Mouse (Mus musculus) C2C12 (cell line): ENCODE measurements around the gene Muc4. TPM values are rescaled to one million over a fixed set of nuclear protein-coding genes. Genes with fewer than 3 reads are reported as not detected.

Experiments
- H3K27me3 ChIP-seq: one replicate; pipeline ENCODE4 v1.6.1; 2011; ENCODE audit not compliant: control insufficient read depth, insufficient read depth, insufficient read length
- H3K36me3 ChIP-seq: one replicate; pipeline ENCODE4 v1.6.1; 2011; ENCODE audit not compliant: control insufficient read depth, insufficient read depth
- H3K4me3 ChIP-seq: one replicate; pipeline ENCODE4 v1.5.1; 2011; ENCODE audit warnings: mild to moderate bottlenecking, control low read depth; ENCODE audit not compliant: poor library complexity, insufficient read depth, severe bottlenecking
- H3K79me2 ChIP-seq: one replicate; pipeline ENCODE4 v1.6.1; 2011; ENCODE audit not compliant: control insufficient read depth, insufficient read depth
- H3K79me3 ChIP-seq: one replicate; pipeline ENCODE4 v1.6.1; 2011; ENCODE audit warnings: low read depth, control low read depth
- H3ac ChIP-seq: one replicate; pipeline ENCODE3; 2011; ENCODE audit warnings: low read depth; ENCODE audit not compliant: control insufficient read depth, insufficient read length
- CEBPB ChIP-seq: IDR thresholded peaks from one replicate; pipeline ENCODE4 v1.6.1; 2011; ENCODE audit warnings: low read depth, mild to moderate bottlenecking, control low read depth, moderate library complexity
- CTCF ChIP-seq: IDR thresholded peaks from one replicate; pipeline ENCODE4 v1.5.1; 2011; ENCODE audit not compliant: control insufficient read depth, insufficient read depth, insufficient read length
- FOSL1 ChIP-seq: IDR thresholded peaks from one replicate; pipeline ENCODE4 v1.8.0; 2011; ENCODE audit warnings: mild to moderate bottlenecking, low read length; ENCODE audit not compliant: poor library complexity, insufficient read depth, severe bottlenecking
- MAX ChIP-seq: IDR thresholded peaks from one replicate; pipeline ENCODE4 v1.6.1; 2011; ENCODE audit warnings: mild to moderate bottlenecking, control low read depth
- MYOD1 ChIP-seq: IDR thresholded peaks from one replicate; pipeline ENCODE4 v1.6.1; 2011; ENCODE audit warnings: low read depth; ENCODE audit not compliant: control insufficient read depth, insufficient read length
- MYOG ChIP-seq: IDR thresholded peaks from one replicate; pipeline ENCODE4 v1.6.1; 2011; ENCODE audit not compliant: control insufficient read depth, insufficient read length; ENCODE audit errors: extremely low read depth
- USF1 ChIP-seq: IDR thresholded peaks from one replicate; pipeline ENCODE4 v1.6.1; 2011; ENCODE audit warnings: low read depth, mild to moderate bottlenecking, control low read depth, moderate library complexity
- polyA plus RNA-seq: library from polyadenylated mRNA; unstranded; fragments of >200 nt; fragmentation: generic; extraction: Trizol; gene quantifications from one replicate; pipeline ENCODE4 v1.2.1, GENCODE M21; 2012; ENCODE audit warnings: missing spikeins

Muc4 gene
- polyA plus RNA-seq, 1 experiment, result 0.01 TPM

DNA sequence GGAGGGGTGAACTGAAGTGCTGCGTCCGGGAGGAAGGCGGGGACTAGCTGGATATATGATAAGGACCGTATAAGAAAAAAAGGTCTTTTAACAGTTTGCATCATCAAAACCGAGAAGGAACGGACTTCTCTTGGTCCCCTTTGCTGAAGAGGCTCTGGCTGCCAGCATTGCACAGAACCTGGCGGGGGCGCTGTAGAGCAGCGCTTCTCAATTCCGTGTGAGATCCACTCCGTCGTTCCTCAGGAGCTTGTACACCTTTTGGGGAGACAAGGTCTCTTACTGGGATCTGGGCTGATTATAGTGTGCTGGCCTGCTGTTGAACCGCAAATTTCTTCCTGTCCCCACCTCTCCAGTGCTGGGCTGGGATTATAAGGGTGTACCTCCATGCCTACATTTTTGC is 20.3 kb upstream of the Muc4 start:
- TF ChIP-seq MAX (no peak), CTCF (peak; percentile 18), FOSL1 (no peak)
- no peak overlapping the region for H3ac ChIP-seq
- H3K27me3 ChIP-seq, result no peaks in the 10 kb centered on the region

DNA sequence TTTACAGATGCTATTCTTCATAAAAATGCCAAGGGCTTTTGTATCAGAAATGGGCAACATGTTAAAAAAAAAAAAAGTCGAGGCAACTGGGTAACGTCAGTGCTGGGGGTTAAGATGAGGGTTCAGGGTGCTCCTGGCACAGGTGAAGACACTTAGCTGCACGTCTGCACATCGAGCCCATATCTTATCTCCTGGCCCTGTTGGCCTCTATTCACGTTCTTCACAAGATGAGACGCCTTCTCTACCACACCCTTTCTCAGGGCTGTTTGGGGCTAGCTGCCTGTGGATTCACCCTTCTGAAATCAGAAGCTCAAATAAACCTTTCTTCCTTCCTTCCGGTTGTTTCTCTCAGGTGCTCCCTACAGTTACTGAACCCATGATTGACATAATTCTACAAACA is 12.5 kb upstream of the Muc4 start:
- H3K79me3 ChIP-seq, result no peaks in the 10 kb centered on the region

More for the DNA sequence above, 20.3 kb upstream of the Muc4 start:
- Histone ChIP-seq H3K79me3 (no peaks in the 10 kb centered on the region), H3K4me3 (no peak overlapping the region), H3K36me3 (no peaks in the 10 kb centered on the region), H3K79me2 (no peaks in the 10 kb centered on the region)

GRCm38 (mm10) chr16:32723767-32724166 is 11.9 kb upstream of the Muc4 start:
- Histone ChIP-seq H3K79me3 (no peaks in the 10 kb centered on the region), H3K4me3 (no peak overlapping the region), H3ac (no peak overlapping the region), H3K36me3 (no peaks in the 10 kb centered on the region), H3K79me2 (no peaks in the 10 kb centered on the region), H3K27me3 (no peaks in the 10 kb centered on the region)
- no peak for TF ChIP-seq MYOD1
- no peak for TF ChIP-seq USF1
- no peak for TF ChIP-seq CEBPB
- TF ChIP-seq CTCF, result no peak
- TF ChIP-seq FOSL1, result no peak
- TF ChIP-seq MYOG, result no peak
- no peak for TF ChIP-seq MAX

More for the DNA sequence above, 12.5 kb upstream of the Muc4 start:
- Histone ChIP-seq H3K27me3 (no peaks in the 10 kb centered on the region), H3K79me2 (no peaks in the 10 kb centered on the region), H3K36me3 (no peaks in the 10 kb centered on the region), H3ac (no peak overlapping the region), H3K4me3 (no peak overlapping the region)
- TF ChIP-seq FOSL1 (no peak), CEBPB (no peak), USF1 (no peak), CTCF (no peak)

DNA sequence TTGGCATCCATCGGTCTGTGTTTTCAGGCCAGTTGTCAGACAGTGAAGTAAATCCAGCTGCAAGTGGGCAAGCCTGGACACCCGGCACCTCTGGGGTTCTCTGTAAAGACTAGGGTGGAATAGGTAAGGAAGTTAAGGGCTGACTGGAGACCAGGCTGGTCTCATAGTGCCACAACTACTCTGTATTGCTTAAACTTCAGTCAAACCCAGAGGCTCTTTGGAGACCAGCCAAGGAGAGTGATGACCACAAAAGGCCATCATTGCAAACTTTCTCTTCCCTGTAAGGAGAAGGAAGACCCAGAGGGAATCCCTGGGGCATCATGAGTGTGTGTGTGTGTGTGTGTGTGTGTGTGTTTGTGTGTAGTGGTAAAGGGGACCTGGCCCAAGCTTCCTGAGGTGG is 11.4 kb upstream of the Muc4 start:
- no peak overlapping the region for H3ac ChIP-seq
- no peaks in the 10 kb centered on the region for H3K79me2 ChIP-seq

DNA sequence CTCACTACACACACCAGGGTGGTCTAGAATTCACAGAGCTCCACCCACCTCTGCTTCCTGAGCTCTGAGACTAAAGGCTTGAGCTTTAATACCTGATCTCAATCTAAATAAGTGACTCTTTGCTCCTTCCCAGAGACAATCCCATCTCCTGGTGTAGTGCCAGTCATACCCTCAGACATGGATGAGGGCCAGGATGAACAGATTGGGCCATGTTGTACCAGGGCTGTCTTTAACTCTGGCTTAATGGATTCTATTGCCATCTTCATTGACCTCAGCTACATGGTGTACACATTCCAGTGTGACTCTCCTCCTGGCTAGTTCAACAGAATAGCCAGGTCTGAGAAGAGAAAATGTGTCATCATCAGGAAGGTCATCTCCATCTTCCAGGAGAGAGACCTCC is 9.2 kb upstream of the Muc4 start:
- no peaks in the 10 kb centered on the region for H3K27me3 ChIP-seq
- no peaks in the 10 kb centered on the region for H3K36me3 ChIP-seq
- H3K4me3 ChIP-seq, result no peak overlapping the region
- H3K79me3 ChIP-seq, result no peaks in the 10 kb centered on the region
- TF ChIP-seq USF1 (no peak), FOSL1 (no peak), CEBPB (no peak), MYOD1 (no peak), CTCF (no peak), MAX (no peak)
- no peak overlapping the region for H3ac ChIP-seq
- H3K79me2 ChIP-seq, result no peaks in the 10 kb centered on the region

More for the DNA sequence above, 11.4 kb upstream of the Muc4 start:
- Histone ChIP-seq H3K27me3 (no peaks in the 10 kb centered on the region), H3K4me3 (no peak overlapping the region), H3K36me3 (no peaks in the 10 kb centered on the region), H3K79me3 (no peaks in the 10 kb centered on the region)
- TF ChIP-seq FOSL1, result no peak
- no peak for TF ChIP-seq MAX
- no peak for TF ChIP-seq CTCF
- no peak for TF ChIP-seq MYOD1
- no peak for TF ChIP-seq MYOG
- TF ChIP-seq CEBPB, result no peak
- TF ChIP-seq USF1, result no peak

DNA sequence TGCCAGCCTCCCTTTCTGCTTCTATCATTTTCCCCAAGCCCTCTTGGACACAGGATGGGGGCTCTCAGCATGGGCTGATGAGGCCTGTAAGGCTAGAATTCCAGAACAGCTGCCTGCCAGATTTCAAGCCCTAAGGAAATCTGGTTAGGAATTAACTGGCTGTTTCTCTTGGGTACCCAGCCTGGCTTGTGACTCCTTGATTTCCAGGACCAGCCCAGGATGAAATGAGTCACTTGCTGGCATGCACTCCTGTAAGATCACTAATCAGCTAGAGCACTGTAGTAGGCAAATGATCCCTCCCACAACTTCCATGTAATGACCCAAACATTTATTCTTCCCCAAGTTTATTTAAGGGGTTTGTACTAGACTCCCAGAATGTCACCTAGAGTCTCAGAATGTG is 7.4 kb upstream of the Muc4 start:
- Histone ChIP-seq H3K79me3 (no peaks in the 10 kb centered on the region), H3K4me3 (no peak overlapping the region), H3ac (no peak overlapping the region), H3K79me2 (no peaks in the 10 kb centered on the region), H3K27me3 (no peaks in the 10 kb centered on the region), H3K36me3 (no peaks in the 10 kb centered on the region)
- TF ChIP-seq USF1 (no peak), FOSL1 (no peak), CTCF (no peak), MAX (no peak), CEBPB (no peak), MYOD1 (no peak), MYOG (no peak)
